Mouse (Mus musculus): Measurements from ENCODE around the gene Tescl. TPM values are rescaled to one million over a fixed set of nuclear protein-coding genes. Genes with fewer than 3 reads are reported as not detected.

Tescl gene
- not detected for polyA plus RNA-seq (2012; fragmentation: generic; extraction: Trizol)

DNA sequence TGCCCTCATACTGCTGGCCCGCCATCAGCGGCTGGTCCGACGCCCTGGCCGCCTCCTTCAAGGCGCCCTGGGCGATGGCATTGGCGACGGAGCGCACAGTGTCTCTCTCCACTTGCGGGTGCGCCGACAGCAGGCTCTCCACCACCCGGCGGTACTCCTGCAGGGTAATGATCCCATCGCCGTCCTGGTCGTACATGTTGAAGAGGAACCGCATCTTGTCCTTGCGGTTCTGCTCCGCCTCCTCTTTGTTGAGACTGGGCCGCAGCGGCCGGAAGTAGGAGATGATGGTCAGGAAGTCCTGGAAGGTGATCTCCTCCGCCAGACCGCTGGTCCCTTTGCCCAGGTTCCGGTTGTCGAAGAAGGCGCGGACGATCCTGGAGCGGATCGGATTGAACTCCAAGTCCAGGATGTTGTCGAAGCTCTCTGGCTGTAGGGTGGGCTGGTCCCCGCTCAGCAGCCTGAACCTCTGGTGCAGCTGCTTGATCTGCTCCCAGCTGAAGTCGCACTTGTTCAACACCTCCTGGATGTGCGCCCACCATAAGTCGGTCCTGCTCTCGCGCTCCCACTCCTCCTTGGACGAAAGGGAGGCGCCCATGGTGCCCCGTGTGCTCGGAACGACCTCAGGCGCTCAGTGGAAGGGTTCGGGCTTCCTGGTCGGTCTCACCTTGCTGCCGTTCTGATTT lies at the start of gene Tescl:
TSS of gene Tescl (minus strand) at position 633 of the 683 bp plus-strand sequence.

DNA sequence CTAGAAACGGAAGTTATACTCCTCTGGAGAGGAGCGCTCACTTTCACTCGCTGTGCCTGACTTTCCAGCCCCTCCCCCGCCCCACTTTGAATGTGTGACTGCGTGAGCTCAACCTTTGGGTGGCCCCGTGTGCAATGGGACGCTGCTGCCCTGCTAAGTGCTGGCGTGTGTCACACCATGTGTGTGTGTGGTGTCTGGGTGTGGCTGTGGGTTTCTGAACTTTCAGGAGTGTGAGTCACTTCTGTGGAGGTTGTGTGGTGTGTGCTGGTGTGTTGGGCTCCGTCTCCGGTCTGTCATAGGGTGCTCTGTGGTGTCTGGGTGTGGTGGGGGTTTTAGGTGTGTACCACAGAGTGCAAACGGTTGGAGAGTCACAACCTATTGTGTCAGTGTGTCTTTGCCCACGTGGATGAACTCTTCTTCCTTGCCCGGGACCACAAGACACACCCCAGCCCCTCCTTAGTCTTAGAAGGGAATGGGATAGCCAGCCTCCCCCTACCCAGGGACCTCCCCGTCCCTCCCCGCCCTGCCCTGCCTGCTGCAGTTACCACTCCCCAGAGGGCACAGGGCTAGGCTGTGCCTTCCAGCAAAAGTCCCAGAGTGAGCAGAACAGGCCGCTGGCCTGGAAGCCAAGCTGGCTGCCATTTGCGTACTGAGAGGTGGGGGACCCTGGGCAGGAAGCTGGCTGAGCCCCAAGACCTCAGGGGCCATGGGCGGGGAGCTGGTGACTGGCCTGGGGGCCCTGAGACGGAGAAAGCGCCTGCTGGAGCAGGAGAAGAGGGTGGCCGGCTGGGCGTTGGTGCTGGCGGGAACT lies 36.2 kb upstream of the Tescl start, which contains the start of gene Kcnn4:
TSS of gene Kcnn4 (plus strand) at position 533 of the 811 bp plus-strand sequence.

DNA sequence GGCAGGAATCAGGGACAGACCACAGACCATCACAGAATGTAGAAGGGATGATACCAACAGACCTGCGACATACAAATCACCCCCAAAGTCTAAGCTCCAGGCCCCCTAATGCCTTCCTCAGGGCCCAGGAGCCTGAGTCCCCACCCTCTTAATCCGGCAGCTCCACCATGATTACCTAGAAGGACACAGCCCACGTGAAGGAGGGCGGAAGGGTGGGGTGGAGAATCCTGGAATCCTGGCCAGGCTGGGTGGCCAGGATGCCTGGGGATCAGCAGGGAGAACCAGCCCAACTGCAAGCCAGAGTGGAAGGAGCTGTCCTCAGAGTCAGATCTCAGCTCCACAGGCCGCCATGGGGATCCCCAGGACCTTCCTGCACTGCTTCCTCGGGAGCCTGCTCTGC lies 15.2 kb upstream of the Tescl start, which contains the start of gene Lypd5:
TSS of gene Lypd5 (plus strand) at position 301 of the 400 bp plus-strand sequence.

DNA sequence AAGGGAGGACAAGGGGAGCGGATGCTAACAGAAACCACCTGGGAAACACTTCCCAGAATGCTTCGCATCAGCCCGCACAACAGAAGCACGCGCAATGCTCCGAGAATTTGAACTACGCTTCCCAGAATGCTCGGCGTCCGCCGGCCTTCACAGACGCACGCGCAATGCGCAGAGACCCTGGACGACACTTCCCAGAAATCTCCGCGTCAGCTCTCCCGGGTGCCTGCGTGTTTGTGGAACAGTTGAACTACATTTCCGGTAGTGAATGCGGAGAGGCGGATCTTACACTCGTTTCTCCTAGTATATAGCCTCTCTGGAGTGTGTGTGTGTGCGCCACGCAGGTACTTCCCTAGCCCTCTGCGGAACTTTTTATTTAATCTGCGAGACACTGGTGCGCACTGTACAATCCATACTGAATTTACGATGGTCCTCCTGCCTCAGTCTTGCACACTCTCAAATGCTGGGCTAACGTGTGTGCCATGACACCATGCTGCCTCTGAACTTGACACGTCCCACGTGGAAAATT lies 17.1 kb downstream of the Tescl start, which contains the start of gene Zfp94:
TSS of gene Zfp94 (minus strand) at position 100 of the 526 bp plus-strand sequence.

DNA sequence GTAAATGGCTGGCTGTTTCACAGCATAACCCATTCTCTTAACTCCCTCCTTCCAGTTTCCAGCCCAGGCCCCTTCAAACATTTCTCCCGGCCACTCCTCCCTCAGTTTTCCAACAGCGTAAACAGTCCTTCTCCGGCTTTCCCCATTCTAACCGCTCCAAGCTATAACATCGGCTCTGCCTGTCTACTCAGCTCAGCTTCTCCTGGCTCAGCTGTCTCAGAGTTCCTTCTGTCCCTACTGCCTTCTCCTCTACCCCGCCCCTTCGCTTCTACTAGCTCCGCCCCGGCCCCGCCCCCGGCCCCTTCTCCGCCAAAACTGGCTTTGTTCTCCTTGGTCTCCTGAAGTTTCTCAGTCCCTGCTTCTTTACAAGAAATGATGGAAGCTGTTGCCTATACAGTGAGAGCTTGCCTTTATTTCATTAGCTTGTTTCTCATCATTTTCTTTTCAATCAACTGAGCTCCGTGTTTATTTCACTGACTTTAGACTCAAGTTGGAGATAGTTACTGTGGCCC lies 32.9 kb downstream of the Tescl start, which contains the start of gene Zfp61:
TSS of gene Zfp61 (minus strand) at position 462 of the 512 bp plus-strand sequence.

Other genes starting within 250 kb of the Tescl start
- 1 to 10 TPM in 1 of 2 experiments, under 1 TPM in 1; 0.08 to 2.1 TPM for gene Zfp112, start 221.6 kb downstream of the Tescl start, polyA plus RNA-seq (2012; fragmentation: generic; extraction: Trizol)
- 1 to 10 TPM; 1.0 to 3.9 TPM for gene Zfp235, start 199.8 kb downstream of the Tescl start, polyA plus RNA-seq (2012; fragmentation: generic; extraction: Trizol)
- gene Zfp114, start 158.9 kb downstream of the Tescl start, polyA plus RNA-seq (2012; fragmentation: generic; extraction: Trizol): under 1 TPM in 1 of 2 experiments, not detected in 1; 0.01 TPM
- 1 to 10 TPM in 1 of 2 experiments, under 1 TPM in 1; 0.41 to 1.6 TPM for gene Zfp111, start 122.5 kb downstream of the Tescl start, polyA plus RNA-seq (2012; fragmentation: generic; extraction: Trizol)
- under 1 TPM; 0.05 to 0.38 TPM for gene Zfp109, start 96.4 kb downstream of the Tescl start, polyA plus RNA-seq (2012; fragmentation: generic; extraction: Trizol)
- gene Zfp108, start 79.1 kb downstream of the Tescl start, polyA plus RNA-seq (2012; fragmentation: generic; extraction: Trizol): 1 to 10 TPM in 1 of 2 experiments, under 1 TPM in 1; 0.07 to 1.8 TPM
- 1 to 10 TPM in 1 of 2 experiments, under 1 TPM in 1; 0.62 to 4.0 TPM for gene Zfp93, start 63.5 kb downstream of the Tescl start, polyA plus RNA-seq (2012; fragmentation: generic; extraction: Trizol)
- gene Zfp61, start 32.7 kb downstream of the Tescl start, polyA plus RNA-seq (2012; fragmentation: generic; extraction: Trizol): 10 to 100 TPM in 1 of 2 experiments, 1 to 10 TPM in 1; 1.9 to 12.7 TPM
- 1 to 10 TPM; 1.1 to 4.7 TPM for gene Zfp94, start 17.3 kb downstream of the Tescl start, polyA plus RNA-seq (2012; fragmentation: generic; extraction: Trizol)
- gene Lypd5, start 15.3 kb upstream of the Tescl start, polyA plus RNA-seq (2012; fragmentation: generic; extraction: Trizol): not detected
- gene Kcnn4, start 36.3 kb upstream of the Tescl start, polyA plus RNA-seq (2012; fragmentation: generic; extraction: Trizol): 10 to 100 TPM; 28.9 to 90.8 TPM
- 10 to 100 TPM; 16.1 to 17.6 TPM for gene Smg9, start 65.7 kb upstream of the Tescl start, polyA plus RNA-seq (2012; fragmentation: generic; extraction: Trizol)
- under 1 TPM in 1 of 2 experiments, not detected in 1; 0.07 TPM for gene Irgc1, start 118.4 kb upstream of the Tescl start, polyA plus RNA-seq (2012; fragmentation: generic; extraction: Trizol)
- gene Plaur, start 128.5 kb upstream of the Tescl start, polyA plus RNA-seq (2012; fragmentation: generic; extraction: Trizol): 10 to 100 TPM in 1 of 2 experiments, 1 to 10 TPM in 1; 5.0 to 32.8 TPM
- gene Cadm4, start 148.1 kb upstream of the Tescl start, polyA plus RNA-seq (2012; fragmentation: generic; extraction: Trizol): under 1 TPM; 0.27 to 0.57 TPM
- gene Zfp428, start 173.1 kb upstream of the Tescl start, polyA plus RNA-seq (2012; fragmentation: generic; extraction: Trizol): 10 to 100 TPM; 25.3 to 58.2 TPM
- gene AC161166.1, start 178.5 kb upstream of the Tescl start, polyA plus RNA-seq (2012; fragmentation: generic; extraction: Trizol): under 1 TPM; 0.06 to 0.09 TPM
- gene Irgq, start 196.8 kb upstream of the Tescl start, polyA plus RNA-seq (2012; fragmentation: generic; extraction: Trizol): 10 to 100 TPM in 1 of 2 experiments, 1 to 10 TPM in 1; 2.1 to 10.9 TPM
- under 1 TPM in 1 of 2 experiments, not detected in 1; 0.13 TPM for gene Pinlyp, start 212.2 kb upstream of the Tescl start, polyA plus RNA-seq (2012; fragmentation: generic; extraction: Trizol)
- 10 to 100 TPM; 39.6 to 44.0 TPM for gene Xrcc1, start 212.4 kb upstream of the Tescl start, polyA plus RNA-seq (2012; fragmentation: generic; extraction: Trizol)